Mouse (Mus musculus) Patski (cell line): ENCODE measurements around the gene Sys1. TPM values are rescaled to one million over a fixed set of nuclear protein-coding genes. Genes with fewer than 3 reads are reported as not detected.
A peak's percentile ranks its signal among the peaks of the same experiment; 100 is the strongest.

Experiments used
- ATAC-seq: fragments of 100-300 bp; one replicate; pipeline ENCODE4 v1.8.0; 2021
- CTCF ChIA-PET: fragments of 350-600 bp; sonication (Branson Sonifier 250); formaldehyde crosslinking; loops from one replicate; lab custom pipeline; 2022; ENCODE audit warnings: inconsistent platforms; lab: Charles Lee
- POLR2A ChIA-PET: fragments of 350-600 bp; sonication (Branson Sonifier 250); formaldehyde crosslinking; loops from one replicate; lab custom pipeline; 2022; ENCODE audit warnings: antibody characterized with exemption, inconsistent platforms; lab: Charles Lee
- DNase-seq: peaks from one replicate; pipeline ENCODE4 v3.0.0-alpha.2; 2011; ENCODE audit warnings: low read depth, low spot score
- H3K27me3 ChIP-seq: fragments of 371-371 bp; one replicate; pipeline ENCODE4 v1.5.1; 2021
- CTCF ChIP-seq: fragments of 100-300 bp; IDR thresholded peaks from one replicate; pipeline ENCODE4 v1.5.1; 2021
- in situ Hi-C: fragments of 300-500 bp; cut with MboI; formaldehyde crosslinking; loops from 3 replicates; pipeline ENCODE4 v1.11.1; 2018; ENCODE audit warnings: low pct_unique_long_range_greater_than_20kb, mixed read lengths
- polyA plus RNA-seq: library from polyadenylated mRNA; unstranded; gene quantifications from one replicate; pipeline ENCODE4 v1.2.3, GENCODE M21; 2021

The Sys1 gene
- polyA plus RNA-seq, 1 experiment from 2014 or later = 55.1 TPM

GRCm38 (mm10) chr2:164485681-164486257, 29.0 kb downstream of the Sys1 start, which contains the start of gene Dbndd2:
Gene Dbndd2 (plus strand): TSS chr2:164486106.
- no peak for TF ChIP-seq CTCF
- in situ Hi-C loops = no loop called here
- ChIA-PET CTCF (interaction anchor here (0.6 to 3.2 kb wide), 8 partner anchors 10 to 68 kb away, joined by 3 to 17 read pairs (median 4); partner anchors contain the start of gene Trp53tg5), POLR2A (interaction anchor here (1.0 to 2.6 kb wide), 6 partner anchors 11 to 46 kb away, joined by 3 to 10 read pairs (median 4); no protein-coding TSS in a partner anchor)
- no peak for DNase-seq
- H3K27me3 ChIP-seq = no peaks in the 10 kb centered on the region
- peak; percentile 72 for ATAC-seq

GRCm38 (mm10) chr2:164486258-164487114, 29.7 kb downstream of the Sys1 start:
- peak; percentile 54 for ATAC-seq
- in situ Hi-C loops = no loop called here
- CTCF ChIA-PET = interaction anchor here (0.9 to 1.9 kb wide), 5 partner anchors 12 to 44 kb away, joined by 3 to 7 read pairs (median 4); no protein-coding TSS in a partner anchor
- POLR2A ChIA-PET = interaction anchor here (1.0 to 2.6 kb wide), 5 partner anchors 11 to 46 kb away, joined by 3 to 10 read pairs (median 4); no protein-coding TSS in a partner anchor
- TF ChIP-seq CTCF = no peak
- no peaks in the 10 kb centered on the region for H3K27me3 ChIP-seq
- DNase-seq = no peak

DNA sequence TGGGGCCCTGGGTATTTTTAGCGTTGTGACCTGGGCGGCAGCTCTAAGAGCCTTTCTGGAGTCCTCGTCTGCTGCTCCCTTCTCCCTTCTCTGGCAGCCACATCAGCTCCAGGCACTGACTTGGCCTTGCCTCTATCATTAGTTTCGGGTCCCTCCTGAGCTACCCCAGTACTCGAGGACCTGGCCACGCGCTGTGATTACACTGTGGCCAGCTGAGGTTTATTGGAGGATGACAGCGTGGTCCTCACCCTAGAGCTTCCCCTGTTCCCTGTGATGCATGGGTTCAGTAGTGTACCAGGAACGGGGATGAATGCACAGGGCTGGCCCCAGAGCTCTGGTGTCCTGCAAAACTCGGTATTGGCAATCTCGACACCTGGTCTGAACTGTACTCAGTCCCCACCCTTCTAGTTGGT, 30.4 kb downstream of the Sys1 start:
- ChIA-PET CTCF (interaction anchor here (0.9 to 2.3 kb wide), 5 partner anchors 12 to 43 kb away, joined by 3 to 7 read pairs (median 4); no protein-coding TSS in a partner anchor), POLR2A (interaction anchor here (1.3 to 1.7 kb wide), 2 partner anchors 22 to 24 kb away, joined by 4 to 6 read pairs; no protein-coding TSS in a partner anchor)
- in situ Hi-C loops = no loop called here
- no peak for DNase-seq
- peak; percentile 10 for ATAC-seq
- no peak for TF ChIP-seq CTCF
- H3K27me3 ChIP-seq = no peaks in the 10 kb centered on the region

DNA sequence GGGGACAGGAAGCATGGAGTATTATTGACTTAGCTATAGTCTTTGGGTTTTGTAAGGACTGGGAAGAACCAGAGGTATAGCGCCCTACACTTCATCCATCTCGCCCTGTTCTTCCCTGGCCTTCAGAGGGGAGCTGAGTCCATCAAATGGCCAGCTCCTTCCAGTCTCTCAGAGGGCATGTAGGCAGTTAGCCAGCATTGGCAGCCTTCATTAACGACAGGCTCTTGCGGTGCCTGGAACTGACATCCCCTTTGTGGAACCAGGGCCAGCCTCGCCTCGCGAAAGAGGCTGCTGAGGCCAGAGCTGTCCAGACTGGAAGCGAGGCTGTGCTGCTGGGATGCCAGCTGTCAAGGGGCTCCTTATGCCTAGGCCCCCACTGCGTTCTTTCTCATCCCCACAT, 31.0 kb downstream of the Sys1 start:
- no peak for TF ChIP-seq CTCF
- H3K27me3 ChIP-seq = no peaks in the 10 kb centered on the region
- DNase-seq (no peak), ATAC-seq (no peak)
- POLR2A ChIA-PET = interaction anchor here (0.5 to 1.3 kb wide), 2 partner anchors 9 to 24 kb away, joined by 4 to 5 read pairs; partner anchors contain the start of gene Pigt
- CTCF ChIA-PET = interaction anchor here (1.2 to 2.3 kb wide), 3 partner anchors 8 to 30 kb away, joined by 3 to 7 read pairs (median 5); no protein-coding TSS in a partner anchor
- in situ Hi-C loops = no loop called here

DNA sequence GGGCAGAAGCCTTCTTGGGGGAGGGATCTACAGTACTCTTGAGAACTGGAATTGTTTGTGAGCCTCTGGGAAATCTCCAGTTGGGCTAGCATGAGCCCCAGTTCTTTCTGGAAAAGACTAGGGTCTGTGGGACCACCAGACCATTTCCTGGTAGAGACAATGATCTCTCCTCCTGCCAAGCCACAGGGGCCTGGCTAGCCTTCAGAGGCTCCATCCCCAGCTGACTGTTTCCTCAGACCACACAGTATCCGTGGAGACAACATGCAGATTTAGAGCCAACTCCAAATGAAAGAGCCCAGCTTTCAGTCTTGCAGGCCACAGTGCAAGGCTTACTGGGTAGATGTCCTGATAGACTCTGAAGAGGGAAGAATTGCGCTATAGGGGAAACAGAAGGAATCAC, 37.4 kb downstream of the Sys1 start:
- ATAC-seq = no peak
- in situ Hi-C loops = no loop called here
- CTCF ChIA-PET = interaction anchor here (0.9 kb wide), 1 partner anchor 10 kb away, joined by 3 read pairs; no protein-coding TSS in a partner anchor
- no peak for TF ChIP-seq CTCF
- POLR2A ChIA-PET = interaction anchor here (1.1 to 1.2 kb wide), 2 partner anchors 19 to 24 kb away, joined by 3 read pairs; no protein-coding TSS in a partner anchor
- no peak for DNase-seq
- H3K27me3 ChIP-seq = no peaks in the 10 kb centered on the region

DNA sequence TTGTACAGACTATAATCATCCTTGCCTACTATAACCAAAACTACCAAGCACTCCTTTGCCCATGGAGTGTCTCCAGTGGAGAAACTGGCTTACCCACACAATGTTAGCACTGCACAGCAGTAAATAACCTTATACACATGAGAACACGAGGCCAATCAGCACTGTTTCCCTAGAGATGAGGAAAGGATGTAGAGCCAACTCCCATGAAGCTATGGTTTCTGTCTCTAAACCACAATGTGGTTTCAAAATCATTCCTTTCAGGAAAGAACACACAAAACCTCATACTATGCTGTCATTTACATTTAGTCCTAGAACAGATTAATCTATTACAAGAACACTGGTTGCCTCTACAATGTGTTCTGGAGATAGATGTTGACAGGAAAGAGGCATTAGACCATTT, 39.6 kb downstream of the Sys1 start:
- ATAC-seq (no peak), DNase-seq (no peak)
- in situ Hi-C loops = no loop called here
- CTCF ChIA-PET = interaction anchor here (0.9 to 2.3 kb wide), 6 partner anchors 7 to 79 kb away, joined by 3 to 6 read pairs (median 3); no protein-coding TSS in a partner anchor
- TF ChIP-seq CTCF = no peak
- POLR2A ChIA-PET = interaction anchor here (0.9 to 1.8 kb wide), 3 partner anchors 8 to 30 kb away, joined by 3 to 8 read pairs (median 5); no protein-coding TSS in a partner anchor
- no peaks in the 10 kb centered on the region for H3K27me3 ChIP-seq

GRCm38 (mm10) chr2:164496847-164497690, 40.3 kb downstream of the Sys1 start, which contains the start of gene Pigt:
Gene Pigt (plus strand): TSS chr2:164497520.
- POLR2A ChIA-PET = interaction anchor here (0.9 to 1.8 kb wide), 6 partner anchors 9 to 77 kb away, joined by 3 to 8 read pairs (median 4); no protein-coding TSS in a partner anchor
- ATAC-seq (peak; percentile 68), DNase-seq (no peak)
- no peaks in the 10 kb centered on the region for H3K27me3 ChIP-seq
- TF ChIP-seq CTCF = no peak
- CTCF ChIA-PET = interaction anchor here (1.0 to 2.3 kb wide), 4 partner anchors 8 to 79 kb away, joined by 3 to 6 read pairs (median 3); no protein-coding TSS in a partner anchor
- in situ Hi-C loops = no loop called here

- ATAC-seq = no peak
- TF ChIP-seq CTCF = no peak
- no peaks in the 10 kb centered on the region for H3K27me3 ChIP-seq
- CTCF ChIA-PET = interaction anchor here (1.0 to 2.3 kb wide), 5 partner anchors 9 to 80 kb away, joined by 3 to 6 read pairs (median 3); partner anchors contain the start of gene Dbndd2
- POLR2A ChIA-PET = interaction anchor here (0.9 to 1.8 kb wide), 4 partner anchors 15 to 78 kb away, joined by 3 to 8 read pairs (median 4); no protein-coding TSS in a partner anchor
- in situ Hi-C loops = no loop called here
- DNase-seq = no peak
These were observed 41.0 kb downstream of the Sys1 start for GRCm38 (mm10) chr2:164497691-164498268.

GRCm38 (mm10) chr2:164499317-164499716, 42.6 kb downstream of the Sys1 start:
- DNase-seq (no peak), ATAC-seq (no peak)
- POLR2A ChIA-PET = interaction anchor here (0.8 to 1.6 kb wide), 4 partner anchors 14 to 67 kb away, joined by 3 to 7 read pairs (median 4); no protein-coding TSS in a partner anchor
- no peaks in the 10 kb centered on the region for H3K27me3 ChIP-seq
- in situ Hi-C loops = no loop called here
- no peak for TF ChIP-seq CTCF
- CTCF ChIA-PET = interaction anchor here (1.9 kb wide), 1 partner anchor 13 kb away, joined by 5 read pairs; the partner anchor contains the start of gene Dbndd2
